Mouse (Mus musculus) midbrain, embryonic 13.5 days (tissue): ENCODE measurements at regions not wholly inside any gene's neighbourhood (a gene's known extent, or its start where the extent isn't known, plus 50 kb on each side); places are given as distances from the start of the nearest gene placed in this dataset.
A peak's percentile ranks its signal among the peaks of the same experiment; 100 is the strongest.

ENCODE experiments used
- ATAC-seq: fragments of 200-750 bp; cut with Nextera tagmentation; 2 replicates; pipeline ENCODE4 v1.8.0; 2017; ENCODE audit warnings: mild to moderate bottlenecking, moderate TSS enrichment, moderate library complexity
- H3K27ac ChIP-seq: fragments of 300-500 bp; sonication (generic); 2 replicates; pipeline ENCODE4 v1.5.1; 2015; ENCODE audit warnings: inconsistent platforms, mild to moderate bottlenecking, moderate library complexity
- H3K27me3 ChIP-seq: fragments of 300-500 bp; sonication (generic); 2 replicates; pipeline ENCODE4 v1.6.1; 2015; ENCODE audit warnings: mild to moderate bottlenecking, inconsistent platforms
- H3K36me3 ChIP-seq: fragments of 300-500 bp; sonication (generic); 2 replicates; pipeline ENCODE4 v1.6.1; 2015; ENCODE audit warnings: mild to moderate bottlenecking, inconsistent platforms
- H3K4me1 ChIP-seq: fragments of 300-500 bp; sonication (generic); replicated peaks from 2 replicates; pipeline ENCODE4 v1.6.1; 2015; ENCODE audit warnings: inconsistent platforms
- H3K4me2 ChIP-seq: fragments of 300-500 bp; sonication (generic); replicated peaks from 2 replicates; pipeline ENCODE4 v1.6.1; 2015; ENCODE audit warnings: moderate library complexity, mild to moderate bottlenecking, inconsistent platforms
- H3K4me3 ChIP-seq: fragments of 300-500 bp; sonication (generic); replicated peaks from 2 replicates; pipeline ENCODE4 v1.5.1; 2015; ENCODE audit warnings: mild to moderate bottlenecking, inconsistent platforms
- H3K9ac ChIP-seq: fragments of 300-500 bp; sonication (generic); replicated peaks from 2 replicates; pipeline ENCODE4 v1.6.1; 2015; ENCODE audit warnings: mild to moderate bottlenecking, inconsistent platforms
- H3K9me3 ChIP-seq: fragments of 300-500 bp; sonication (generic); 2 replicates; pipeline ENCODE4 v1.6.1; 2016; ENCODE audit warnings: mild to moderate bottlenecking, inconsistent platforms
- WGBS: fragments of 180-500 bp; shearing (Covaris S2); methylation state at CpG from one replicate; pipeline ENCODE4 v1.1.7; 2015; 5-methylcytosine and 5-hydroxymethylcytosine counted together

DNA sequence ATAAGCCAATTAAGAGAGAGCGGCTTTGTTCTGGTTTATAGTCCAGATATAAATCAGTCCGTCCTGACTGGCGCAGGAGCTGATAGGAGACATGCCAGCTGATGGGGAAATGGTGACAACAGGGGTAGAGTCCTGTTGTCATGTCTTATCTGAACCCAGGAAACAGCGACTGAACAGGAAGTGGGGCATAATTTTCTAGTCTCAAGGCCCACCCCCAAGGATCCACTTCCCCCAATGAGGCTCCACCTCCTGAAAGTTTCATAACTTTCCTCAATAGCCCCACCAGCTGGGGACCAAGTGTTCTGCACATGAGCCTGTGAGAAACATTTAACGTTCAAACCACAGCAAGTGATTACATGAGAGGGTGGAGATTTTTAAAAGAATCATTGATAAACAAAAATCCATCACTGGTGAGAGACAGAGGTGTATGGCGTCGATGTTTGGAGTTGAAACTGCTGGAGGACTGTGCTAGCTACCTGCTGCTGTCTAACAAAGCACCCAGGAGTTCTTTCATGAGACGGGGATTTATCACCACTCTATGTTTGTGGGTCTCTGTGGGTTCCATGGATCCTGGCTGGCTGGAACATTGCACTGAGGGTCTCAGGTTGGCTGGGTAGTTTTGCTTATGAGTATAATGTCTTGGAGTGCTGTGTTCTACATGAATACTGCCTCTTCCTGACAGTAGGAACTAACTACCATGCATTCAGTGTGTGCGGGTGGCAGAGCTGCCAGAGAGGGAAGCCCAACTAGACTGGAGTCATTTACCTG, 132.0 kb upstream of the Gadl1 start:
- WGBS: 90% methylated on average over 9 of the region's 9 CpGs
- no peak overlapping the region for H3K9ac ChIP-seq
- ATAC-seq: no peak

DNA sequence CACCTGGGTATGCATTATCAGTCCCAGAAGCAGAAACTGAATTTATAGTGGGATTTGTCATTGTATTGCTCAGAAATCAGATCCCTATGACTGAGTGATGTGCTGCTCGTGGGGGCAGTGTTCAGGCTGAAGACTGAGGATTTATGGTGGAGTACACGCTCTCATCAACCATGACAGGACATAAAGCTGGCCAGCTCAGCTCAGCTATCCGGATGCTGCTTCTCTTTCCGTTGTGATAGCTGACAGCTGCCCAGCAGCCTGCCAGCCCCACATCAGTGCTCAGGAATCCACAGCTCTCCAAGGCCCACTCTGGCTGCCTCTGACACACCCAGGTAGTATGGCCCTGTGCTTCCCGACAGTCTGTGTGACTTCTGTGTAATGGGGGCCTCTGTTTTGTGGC, 130.4 kb upstream of the Gadl1 start:
- Histone ChIP-seq H3K27me3 (no peaks in the 10 kb centered on the region), H3K9me3 (0 out of 2 replicates have a peak, but pooled peaks cover 3% of the 10 kb centered on the region), H3K27ac (no peak overlapping the region), H3K9ac (no peak overlapping the region), H3K4me2 (no peak overlapping the region), H3K4me3 (no peak overlapping the region), H3K4me1 (peaks cover 8% of the 10 kb centered on the region), H3K36me3 (no peaks in the 10 kb centered on the region)
- no peak for ATAC-seq
- WGBS: 82% methylated on average over 5 of the region's 5 CpGs

More for the DNA sequence above, 132.0 kb upstream of the Gadl1 start:
- H3K4me2 ChIP-seq: no peak overlapping the region
- 0 out of 2 replicates have a peak, but pooled peaks cover 3% of the 10 kb centered on the region for H3K9me3 ChIP-seq
- H3K4me3 ChIP-seq: no peak overlapping the region
- no peaks in the 10 kb centered on the region for H3K36me3 ChIP-seq
- H3K27me3 ChIP-seq: no peaks in the 10 kb centered on the region
- H3K27ac ChIP-seq: no peak overlapping the region
- H3K4me1 ChIP-seq: peaks cover 8% of the 10 kb centered on the region

DNA sequence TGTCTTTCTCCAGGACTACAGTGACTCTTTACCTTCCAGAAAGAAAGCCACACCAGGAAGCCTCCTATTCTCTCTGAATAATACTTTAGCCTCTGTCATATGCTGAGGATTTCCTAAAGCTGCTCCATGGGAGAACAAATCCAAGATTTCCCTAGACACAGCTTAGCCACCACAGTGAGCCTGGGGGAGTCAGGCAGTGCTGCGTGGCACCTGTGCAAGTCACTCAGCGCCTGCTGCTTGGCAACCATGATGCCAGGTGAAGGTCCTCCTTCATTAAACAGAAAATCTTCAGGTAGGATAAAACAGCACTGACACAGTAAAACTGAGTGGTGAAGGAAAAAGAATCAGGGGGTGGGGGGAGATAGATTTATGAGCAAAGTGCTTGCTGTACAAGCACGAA, 109.9 kb upstream of the Gadl1 start:
- Histone ChIP-seq H3K36me3 (no peaks in the 10 kb centered on the region), H3K27me3 (no peaks in the 10 kb centered on the region)

DNA sequence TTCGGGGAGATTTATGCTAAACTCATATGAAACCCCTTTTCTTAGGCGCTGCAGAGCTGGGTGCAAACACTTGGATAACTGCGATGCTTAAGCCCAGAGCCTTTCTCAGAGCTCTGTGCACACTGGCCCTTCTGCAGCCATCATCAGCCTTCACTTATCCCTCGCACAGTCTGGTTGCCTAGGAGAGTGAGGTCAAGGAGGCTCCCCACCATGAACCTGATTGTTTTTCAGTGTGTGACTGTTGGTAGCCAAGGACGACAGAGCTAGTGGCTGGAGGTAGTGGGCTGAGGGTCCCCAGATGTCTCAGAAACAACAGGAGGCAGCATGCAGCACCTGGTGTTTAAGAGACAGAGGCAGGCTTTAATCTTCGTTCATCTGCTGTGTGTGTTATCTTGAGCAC, 108.6 kb upstream of the Gadl1 start:
- Histone ChIP-seq H3K9me3 (no peaks in the 10 kb centered on the region), H3K36me3 (no peaks in the 10 kb centered on the region), H3K4me1 (peaks cover 14% of the 10 kb centered on the region), H3K27me3 (no peaks in the 10 kb centered on the region), H3K9ac (0 out of 2 replicates have a peak overlapping the region, but pooled peaks have one; percentile 46), H3K27ac (no peak overlapping the region), H3K4me2 (no peak overlapping the region), H3K4me3 (no peak overlapping the region)
- WGBS: 24% methylated on average over 6 of the region's 6 CpGs
- ATAC-seq: peak; percentile 45; the same call in 1 of the 2 replicates

More for the DNA sequence above, 109.9 kb upstream of the Gadl1 start:
- no peak overlapping the region for H3K4me2 ChIP-seq
- no peak for ATAC-seq
- H3K4me1 ChIP-seq: peaks cover 10% of the 10 kb centered on the region
- H3K9ac ChIP-seq: no peak overlapping the region
- no peak overlapping the region for H3K4me3 ChIP-seq
- H3K9me3 ChIP-seq: no peaks in the 10 kb centered on the region
- no peak overlapping the region for H3K27ac ChIP-seq
- 80% methylated on average over 3 of the region's 3 CpGs for WGBS

GRCm38 (mm10) chr9:115803071-115803470, 106.2 kb upstream of the Gadl1 start:
- H3K4me1 ChIP-seq: peaks cover 14% of the 10 kb centered on the region
- no peak for ATAC-seq
- WGBS: 75% methylated on average over 3 of the region's 3 CpGs
- no peak overlapping the region for H3K9ac ChIP-seq
- H3K27me3 ChIP-seq: no peaks in the 10 kb centered on the region
- H3K4me2 ChIP-seq: no peak overlapping the region
- no peak overlapping the region for H3K4me3 ChIP-seq
- no peaks in the 10 kb centered on the region for H3K36me3 ChIP-seq
- H3K9me3 ChIP-seq: no peaks in the 10 kb centered on the region
- H3K27ac ChIP-seq: no peak overlapping the region

DNA sequence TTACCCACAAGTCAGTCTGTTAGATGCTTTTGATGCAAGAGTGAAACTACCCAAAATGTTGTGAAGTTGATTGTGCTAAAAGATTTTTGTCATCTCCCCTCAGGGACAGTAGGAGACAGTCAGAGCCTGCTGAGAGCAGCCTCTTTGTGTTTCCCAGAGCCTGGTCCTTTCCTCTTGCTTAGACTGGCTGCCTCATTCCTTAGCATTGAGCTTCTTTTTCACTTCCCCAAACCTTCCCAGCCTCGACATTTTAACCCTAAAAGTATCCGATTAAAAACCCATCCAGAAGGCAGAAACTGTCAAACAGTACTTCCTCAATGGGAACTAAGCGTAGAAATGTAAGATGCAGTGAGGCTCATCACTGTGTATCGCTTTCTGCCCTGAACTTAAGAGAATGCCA, 104.0 kb upstream of the Gadl1 start:
- Histone ChIP-seq H3K27me3 (no peaks in the 10 kb centered on the region), H3K4me3 (no peak overlapping the region), H3K9me3 (no peaks in the 10 kb centered on the region), H3K27ac (no peak overlapping the region), H3K9ac (no peak overlapping the region), H3K4me2 (no peak overlapping the region), H3K36me3 (no peaks in the 10 kb centered on the region), H3K4me1 (peaks cover 11% of the 10 kb centered on the region)
- no peak for ATAC-seq
- 28% methylated on average over 4 of the region's 4 CpGs for WGBS

GRCm38 (mm10) chr9:115806018-115806702, 103.1 kb upstream of the Gadl1 start:
- Histone ChIP-seq H3K4me2 (no peak overlapping the region), H3K9ac (no peak overlapping the region), H3K9me3 (no peaks in the 10 kb centered on the region), H3K4me1 (peaks cover 5% of the 10 kb centered on the region; the same call in 1 of the 2 replicates), H3K27ac (no peak overlapping the region), H3K36me3 (no peaks in the 10 kb centered on the region), H3K27me3 (no peaks in the 10 kb centered on the region), H3K4me3 (no peak overlapping the region)
- ATAC-seq: no peak
- WGBS: 79% methylated on average over 10 of the region's 10 CpGs

DNA sequence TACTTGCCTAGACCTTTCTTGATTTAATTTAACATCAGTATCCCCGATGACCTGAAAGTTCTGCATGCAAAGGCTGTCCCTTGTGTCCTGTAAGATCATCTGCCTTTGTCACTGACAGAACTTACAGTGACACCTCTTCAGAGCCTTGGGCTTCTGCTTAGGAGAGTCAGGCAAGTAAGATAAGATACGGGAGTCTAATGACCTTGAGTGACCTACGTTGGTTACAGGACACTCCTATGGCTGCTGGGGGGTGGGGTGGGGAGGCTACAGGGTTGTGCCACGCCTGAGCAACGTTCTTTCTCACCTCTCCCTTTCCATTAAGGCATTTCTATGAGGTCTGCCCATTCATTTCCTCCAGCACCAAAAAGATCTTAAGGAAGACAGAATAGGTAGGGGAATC, 69.1 kb upstream of the Gadl1 start:
- 68% methylated on average over 5 of the region's 5 CpGs for WGBS
- no peaks in the 10 kb centered on the region for H3K27me3 ChIP-seq
- no peaks in the 10 kb centered on the region for H3K9me3 ChIP-seq
- H3K4me3 ChIP-seq: no peak overlapping the region
- no peak for ATAC-seq
- no peak overlapping the region for H3K9ac ChIP-seq
- no peak overlapping the region for H3K4me2 ChIP-seq
- no peaks in the 10 kb centered on the region; the same call in 1 of the 2 replicates for H3K4me1 ChIP-seq
- H3K27ac ChIP-seq: no peak overlapping the region
- no peaks in the 10 kb centered on the region for H3K36me3 ChIP-seq

- 67% methylated on average over 8 of the region's 8 CpGs for WGBS
- Histone ChIP-seq H3K4me2 (no peak overlapping the region), H3K36me3 (no peaks in the 10 kb centered on the region), H3K27me3 (no peaks in the 10 kb centered on the region), H3K4me3 (no peak overlapping the region), H3K27ac (no peak overlapping the region), H3K9me3 (no peaks in the 10 kb centered on the region), H3K9ac (no peak overlapping the region), H3K4me1 (no peaks in the 10 kb centered on the region; the same call in 1 of the 2 replicates)
- ATAC-seq: no peak
These were observed 68.5 kb upstream of the Gadl1 start for GRCm38 (mm10) chr9:115840791-115841190.

DNA sequence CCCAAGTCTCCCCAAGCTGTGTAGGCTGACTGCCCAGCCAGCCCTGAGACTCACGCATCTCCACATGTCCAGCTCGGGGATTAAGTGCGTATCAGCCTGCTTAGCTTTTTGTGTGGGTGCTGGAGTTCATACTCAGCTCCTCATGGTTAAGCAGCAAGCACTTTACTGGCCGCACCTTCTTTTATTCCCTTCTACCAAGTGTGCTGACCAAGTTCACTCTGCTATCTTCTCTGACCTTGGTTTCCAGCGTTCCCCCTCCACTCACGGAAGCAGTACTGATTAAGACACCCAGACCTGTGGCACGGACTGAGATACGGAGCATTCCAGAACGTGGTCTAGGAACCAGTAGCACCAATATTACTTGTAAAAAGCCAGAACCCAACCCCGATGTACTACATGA, 67.6 kb upstream of the Gadl1 start:
- H3K4me2 ChIP-seq: no peak overlapping the region
- ATAC-seq: no peak
- H3K9me3 ChIP-seq: no peaks in the 10 kb centered on the region
- H3K27me3 ChIP-seq: no peaks in the 10 kb centered on the region
- no peak overlapping the region for H3K4me3 ChIP-seq
- 81% methylated on average over 10 of the region's 10 CpGs for WGBS
- no peak overlapping the region for H3K9ac ChIP-seq
- H3K27ac ChIP-seq: no peak overlapping the region
- no peaks in the 10 kb centered on the region for H3K36me3 ChIP-seq
- no peaks in the 10 kb centered on the region; the same call in 1 of the 2 replicates for H3K4me1 ChIP-seq

DNA sequence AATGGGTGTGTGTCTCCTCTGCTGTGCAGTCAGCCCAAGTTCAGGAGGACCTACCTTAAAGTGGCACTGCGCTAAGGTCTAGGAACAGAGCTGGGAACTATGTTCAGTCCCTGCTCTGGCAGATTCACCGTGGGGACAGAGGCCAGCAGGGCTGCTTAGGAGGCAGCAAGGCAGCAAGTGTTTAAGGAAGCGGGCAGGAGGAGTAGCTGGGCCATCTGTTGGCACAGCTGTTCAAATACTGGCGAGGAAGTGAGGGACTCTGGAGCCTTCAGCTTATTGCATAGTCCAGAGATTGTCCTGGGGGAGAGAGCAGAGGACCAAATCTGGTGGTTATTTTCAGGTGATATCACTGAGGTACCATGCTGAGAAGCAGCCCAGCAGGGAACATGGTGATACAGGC, 64.9 kb upstream of the Gadl1 start:
- 63% methylated on average over 4 of the region's 4 CpGs for WGBS
- no peaks in the 10 kb centered on the region for H3K36me3 ChIP-seq

DNA sequence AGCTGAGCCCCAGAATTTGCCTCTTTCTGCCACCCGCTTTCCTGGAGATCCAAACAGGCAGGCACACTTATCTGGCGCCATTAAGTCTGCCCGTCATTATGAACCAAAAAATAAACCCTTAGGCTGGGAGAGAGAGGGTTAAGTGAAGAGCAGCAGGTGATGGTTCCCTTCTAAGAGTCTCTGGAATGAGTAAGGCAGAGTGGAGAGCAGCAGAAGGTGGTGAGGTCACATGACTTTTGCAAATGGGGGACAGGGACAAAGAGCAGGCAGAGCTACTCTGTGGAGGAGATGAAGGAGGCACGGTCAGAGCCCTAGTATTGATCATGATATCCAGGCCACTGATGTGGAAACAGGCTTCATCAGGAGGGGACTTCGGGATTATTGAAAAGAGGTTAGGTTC, 64.2 kb upstream of the Gadl1 start:
- no peaks in the 10 kb centered on the region for H3K9me3 ChIP-seq
- H3K4me1 ChIP-seq: peaks cover 4% of the 10 kb centered on the region
- no peak overlapping the region for H3K9ac ChIP-seq
- no peak overlapping the region for H3K4me2 ChIP-seq
- no peak overlapping the region for H3K27ac ChIP-seq
- no peaks in the 10 kb centered on the region for H3K36me3 ChIP-seq
- H3K4me3 ChIP-seq: no peak overlapping the region
- H3K27me3 ChIP-seq: no peaks in the 10 kb centered on the region
- ATAC-seq: no peak
- WGBS: 70% methylated on average over 5 of the region's 5 CpGs

More for the DNA sequence above, 64.9 kb upstream of the Gadl1 start:
- Histone ChIP-seq H3K27ac (no peak overlapping the region), H3K4me1 (peaks cover 4% of the 10 kb centered on the region), H3K9ac (no peak overlapping the region), H3K27me3 (no peaks in the 10 kb centered on the region), H3K9me3 (no peaks in the 10 kb centered on the region), H3K4me2 (no peak overlapping the region), H3K4me3 (no peak overlapping the region)
- no peak for ATAC-seq
